Mouse (Mus musculus) kidney, adult 11 months (tissue): Measurements from ENCODE around the gene Rsph9.

Experiments used
- DNase-seq: peaks from one replicate; pipeline ENCODE4 v3.0.0; 2022

Gene Rsph9

DNA sequence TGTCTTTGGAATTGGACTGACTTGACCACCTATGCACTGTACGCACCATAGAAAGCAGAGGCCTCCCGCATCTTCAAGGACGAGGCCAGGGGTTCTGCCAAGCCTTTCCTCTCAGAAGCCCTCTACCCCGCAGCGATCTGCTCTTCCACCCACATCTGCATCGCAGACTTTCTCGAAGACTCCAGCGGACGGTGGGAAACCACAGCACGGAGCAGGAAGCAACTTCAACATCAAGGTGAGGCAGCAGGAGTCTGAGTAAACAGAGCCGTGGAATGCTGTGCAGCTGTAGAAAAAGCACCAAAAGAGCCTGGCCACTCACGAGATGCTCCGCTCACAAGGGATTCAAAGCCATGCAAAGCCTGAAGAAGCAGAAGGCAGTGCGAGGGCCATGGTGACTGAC, 52.1 kb downstream of the Rsph9 start:
- DNase-seq = no peak

DNA sequence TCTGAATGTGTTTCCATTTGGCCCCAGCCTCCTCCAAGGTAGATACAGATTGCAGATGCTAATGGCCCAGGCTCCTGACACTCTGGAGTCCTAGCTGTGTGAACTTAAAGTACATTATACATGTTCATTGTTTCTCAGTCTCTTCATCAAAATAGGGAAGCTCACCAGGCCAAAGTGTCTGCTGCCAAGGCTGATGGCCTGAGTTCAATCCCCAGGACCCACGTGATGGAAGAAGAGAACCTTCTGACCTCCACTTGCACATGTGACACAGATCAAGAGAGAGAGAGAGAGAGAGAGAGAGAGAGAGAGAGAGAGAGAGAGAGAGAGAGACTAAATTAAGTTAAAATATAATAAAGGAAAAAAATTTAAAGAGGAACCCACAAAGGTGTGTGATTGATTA, 52.7 kb downstream of the Rsph9 start:
- no peak for DNase-seq

DNA sequence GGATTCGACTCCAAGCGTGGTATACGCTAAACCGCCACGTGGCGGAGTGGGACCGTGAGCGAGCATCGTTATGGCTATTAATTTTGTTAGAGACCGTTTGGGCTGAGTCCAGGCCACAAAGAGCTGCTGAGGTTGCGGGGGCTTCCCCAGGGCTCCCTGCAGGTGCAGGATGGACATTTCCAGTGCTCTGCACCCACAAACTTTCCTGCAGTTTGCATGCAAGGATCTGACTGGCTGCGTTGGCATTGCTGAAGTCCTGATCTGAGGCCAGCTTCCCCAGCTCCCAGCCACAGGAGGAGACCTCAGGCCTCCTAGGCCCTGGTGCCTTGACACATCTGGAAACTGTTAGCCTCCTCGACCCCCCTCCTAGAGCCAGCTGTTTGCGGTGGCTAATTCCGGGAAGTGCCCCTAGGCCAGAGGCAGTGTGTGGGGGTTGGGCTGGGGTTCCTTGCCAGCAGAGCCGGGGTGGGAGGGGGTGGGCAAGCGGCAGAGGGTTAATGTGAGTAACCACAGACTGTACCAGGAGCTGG, 57.6 kb downstream of the Rsph9 start:
- DNase-seq = no peak

DNA sequence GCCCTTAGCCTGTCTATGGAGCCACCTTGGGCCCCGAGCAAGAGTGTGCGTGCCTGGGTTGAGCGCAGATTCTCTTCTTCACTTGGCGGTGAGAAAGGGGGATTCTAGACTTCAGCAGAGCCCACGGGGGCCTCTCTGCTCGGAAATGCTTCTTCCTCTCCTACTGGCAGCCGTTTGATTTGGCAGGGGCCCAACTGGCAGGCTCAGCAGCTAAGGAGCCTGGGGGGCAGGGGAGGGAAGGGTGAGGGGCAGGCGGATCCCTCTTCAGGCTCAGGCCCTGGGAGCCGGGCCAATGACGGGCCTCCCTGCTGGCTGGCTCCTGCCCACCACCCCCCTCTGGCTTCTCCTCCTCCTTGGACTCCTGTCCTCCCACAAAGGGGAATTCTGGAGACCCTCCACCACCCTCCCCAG, 59.9 kb downstream of the Rsph9 start:
- peak; percentile 67 for DNase-seq

DNA sequence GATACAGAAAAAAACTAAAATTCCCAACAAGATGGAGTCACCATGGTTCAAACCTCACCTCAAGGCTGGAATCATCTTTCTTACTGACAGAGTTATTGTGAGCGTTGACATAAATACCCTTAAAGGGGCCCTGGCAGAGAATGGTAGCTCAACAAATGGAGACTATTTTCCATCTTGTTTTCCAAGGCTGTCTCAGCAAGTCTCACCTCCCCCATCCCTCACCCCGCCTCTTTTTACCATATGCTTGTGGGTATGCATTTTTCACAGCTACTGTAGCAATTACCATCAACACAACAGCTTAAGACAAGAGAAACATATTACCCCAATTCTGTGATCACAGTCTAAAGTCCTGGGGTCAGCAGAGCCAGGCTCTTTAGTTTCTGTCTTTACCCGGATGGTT, 60.6 kb downstream of the Rsph9 start:
- no peak for DNase-seq

DNA sequence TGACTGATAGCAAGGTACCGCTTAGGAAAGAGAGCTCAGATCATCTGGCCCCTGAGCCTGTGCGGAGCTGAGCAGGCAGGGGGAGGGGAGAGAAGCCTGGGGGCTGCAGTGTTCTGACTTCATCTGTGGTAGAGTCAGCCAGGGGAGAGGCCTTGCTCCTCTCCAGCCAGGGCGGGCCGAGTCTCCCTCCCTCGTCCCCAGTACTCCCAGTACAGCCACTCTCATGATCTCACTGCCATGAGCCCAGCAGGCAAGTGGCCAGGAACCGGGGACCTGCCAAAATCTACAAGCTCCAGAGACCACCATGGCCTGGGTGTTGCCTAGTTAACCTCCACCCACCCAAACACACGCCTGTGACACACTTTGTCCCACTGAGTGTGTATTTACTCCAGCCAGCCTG, 62.4 kb downstream of the Rsph9 start:
- DNase-seq = no peak

DNA sequence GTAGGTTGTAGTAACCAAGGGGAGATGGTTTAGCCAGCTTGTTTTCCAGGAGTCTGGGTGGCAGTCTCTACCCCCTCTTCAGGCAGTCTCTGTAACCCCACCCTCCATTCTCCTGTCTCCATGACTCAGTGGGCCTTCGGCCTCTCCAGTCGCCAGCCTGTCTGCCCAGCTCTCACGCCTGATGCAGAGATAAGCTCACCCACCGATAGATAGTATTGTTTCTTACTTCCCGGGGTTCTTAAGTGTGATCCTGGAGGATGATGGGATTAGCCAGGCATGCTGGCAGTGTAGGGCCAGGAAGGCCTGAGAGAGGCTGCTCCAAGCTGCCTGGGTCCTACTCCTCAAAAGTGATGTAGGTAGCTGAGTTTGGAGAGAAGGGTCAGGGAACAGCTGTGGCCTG, 63.0 kb downstream of the Rsph9 start:
- DNase-seq = no peak

DNA sequence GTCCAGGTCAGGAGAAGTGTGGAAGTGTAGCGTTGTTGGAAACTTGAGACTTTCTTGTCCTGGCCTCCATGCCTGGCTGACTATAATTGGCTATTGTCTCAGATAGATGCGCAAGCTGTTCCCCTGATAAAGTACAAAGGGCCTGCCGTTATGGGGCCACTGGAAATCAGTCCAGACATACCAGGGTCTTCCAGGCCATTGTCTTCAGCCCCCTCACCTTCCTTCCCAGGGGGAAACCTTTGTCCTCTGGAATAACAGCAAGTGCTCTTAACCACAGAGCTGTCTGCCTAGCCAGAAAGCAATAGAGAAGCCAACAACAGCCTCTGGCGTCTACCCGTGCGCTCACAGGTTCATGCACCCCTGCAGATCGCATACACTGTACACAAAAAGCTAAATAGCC, 63.6 kb downstream of the Rsph9 start:
- no peak for DNase-seq

DNA sequence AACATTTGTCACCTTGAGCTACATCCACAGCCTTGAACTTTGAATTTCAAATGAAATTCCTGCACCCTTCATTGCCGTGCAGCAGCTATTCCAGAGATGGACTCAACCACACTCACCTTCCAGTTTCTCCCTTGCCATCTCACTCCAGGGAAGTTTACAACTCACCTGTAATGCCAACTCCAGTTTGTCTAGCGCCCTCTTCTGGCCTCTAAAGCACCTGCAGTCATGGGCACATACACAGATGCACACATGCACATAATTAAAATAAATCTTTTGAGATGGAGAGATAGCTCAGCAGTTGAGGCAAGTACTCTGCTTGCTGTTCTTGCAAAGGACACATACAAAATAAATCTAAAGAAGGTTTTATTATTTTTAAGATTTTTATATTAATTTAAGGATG, 65.0 kb downstream of the Rsph9 start:
- DNase-seq = no peak

DNA sequence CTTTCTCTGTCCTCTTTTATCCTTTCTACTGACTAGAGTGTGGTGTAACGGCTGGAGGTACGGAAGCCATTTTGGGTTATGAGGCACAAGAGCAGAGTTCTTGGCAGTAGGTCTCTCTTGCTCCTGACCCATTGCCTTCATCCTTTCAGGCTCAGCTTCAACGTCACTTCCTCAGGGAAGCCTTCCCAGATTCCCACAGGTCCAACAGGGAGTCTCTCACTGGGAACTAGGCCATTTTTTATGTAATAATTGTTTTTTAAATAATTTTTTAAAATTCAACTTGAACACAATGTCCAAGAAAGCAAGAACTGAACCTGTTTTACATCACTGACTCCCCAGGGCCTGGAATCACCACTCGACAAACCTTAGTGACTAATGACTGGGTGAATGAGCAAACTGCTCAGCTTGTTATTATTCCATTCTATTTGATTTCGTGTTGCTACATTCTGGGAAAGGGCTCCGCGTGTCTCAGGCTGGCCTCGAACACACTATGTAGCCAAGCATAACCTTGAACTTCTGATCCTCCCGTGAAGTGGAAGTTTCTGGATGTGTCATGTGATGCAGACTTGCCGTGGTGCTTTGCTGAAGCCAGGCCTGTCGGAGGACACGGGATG, 66.0 kb downstream of the Rsph9 start:
- no peak for DNase-seq

DNA sequence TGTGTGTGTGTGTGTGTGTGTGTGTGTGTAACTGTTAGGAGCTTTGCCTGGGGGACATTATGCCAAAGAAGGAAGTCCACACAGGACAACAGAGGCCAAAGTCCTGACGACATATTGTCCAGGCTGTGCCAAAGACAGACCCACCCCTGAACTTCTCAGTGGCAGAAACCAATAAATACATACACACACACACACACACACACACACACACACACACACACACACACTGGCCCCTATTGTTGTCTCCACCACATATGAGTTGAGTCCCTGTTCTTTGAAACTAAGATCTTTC, 67.8 kb downstream of the Rsph9 start:
- DNase-seq = no peak

DNA sequence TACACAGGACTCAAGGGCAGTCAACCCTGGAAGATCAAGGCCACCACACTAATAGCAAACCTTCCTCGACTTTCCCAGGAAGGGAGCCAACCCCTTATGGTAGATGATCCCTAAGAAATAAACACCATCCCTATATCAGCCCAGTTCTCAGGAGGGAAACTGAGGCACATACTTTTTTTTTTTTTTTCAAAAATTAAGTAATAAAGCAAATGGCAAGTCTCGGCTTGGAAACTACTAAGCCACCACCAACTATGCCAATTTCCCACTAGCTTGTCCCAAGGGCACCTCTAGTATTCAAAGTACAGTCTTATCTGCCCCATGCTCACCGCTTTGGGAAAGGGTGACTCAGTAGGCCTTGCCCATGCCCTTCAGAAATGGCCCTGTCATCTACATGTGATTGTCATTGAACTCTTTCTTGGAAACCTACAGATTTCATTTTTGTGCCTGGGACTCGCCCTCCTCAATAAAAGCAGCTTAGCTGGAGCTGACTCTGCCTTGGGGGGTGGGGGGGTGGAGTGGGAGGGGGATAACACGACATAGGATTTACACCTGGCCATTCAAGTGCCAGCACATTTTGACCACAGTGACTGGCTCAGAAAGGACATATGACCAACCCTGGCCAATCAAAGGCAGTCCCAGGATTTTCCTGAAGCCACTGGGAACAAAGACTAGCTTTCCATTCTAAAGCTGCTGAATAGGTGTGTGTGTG, 68.3 kb downstream of the Rsph9 start:
- no peak for DNase-seq

DNA sequence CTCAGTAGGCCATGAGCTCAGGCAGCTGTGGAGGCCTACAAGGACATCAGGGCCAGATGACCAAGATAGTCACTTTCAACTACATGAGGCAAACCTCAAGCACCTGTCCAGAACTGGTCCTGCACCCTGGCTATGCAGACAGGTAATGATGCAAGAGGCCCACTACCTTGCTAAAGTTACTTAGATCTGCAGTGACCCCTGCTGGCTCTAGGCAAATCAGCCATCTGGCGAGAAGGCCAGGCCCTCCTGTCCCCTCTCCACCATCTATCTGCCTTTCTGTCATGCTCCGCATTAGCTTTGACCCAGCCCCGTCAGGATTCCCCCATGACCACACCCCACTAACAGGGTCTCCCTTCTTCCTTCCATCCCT, 68.9 kb downstream of the Rsph9 start:
- peak; percentile 43 for DNase-seq

DNA sequence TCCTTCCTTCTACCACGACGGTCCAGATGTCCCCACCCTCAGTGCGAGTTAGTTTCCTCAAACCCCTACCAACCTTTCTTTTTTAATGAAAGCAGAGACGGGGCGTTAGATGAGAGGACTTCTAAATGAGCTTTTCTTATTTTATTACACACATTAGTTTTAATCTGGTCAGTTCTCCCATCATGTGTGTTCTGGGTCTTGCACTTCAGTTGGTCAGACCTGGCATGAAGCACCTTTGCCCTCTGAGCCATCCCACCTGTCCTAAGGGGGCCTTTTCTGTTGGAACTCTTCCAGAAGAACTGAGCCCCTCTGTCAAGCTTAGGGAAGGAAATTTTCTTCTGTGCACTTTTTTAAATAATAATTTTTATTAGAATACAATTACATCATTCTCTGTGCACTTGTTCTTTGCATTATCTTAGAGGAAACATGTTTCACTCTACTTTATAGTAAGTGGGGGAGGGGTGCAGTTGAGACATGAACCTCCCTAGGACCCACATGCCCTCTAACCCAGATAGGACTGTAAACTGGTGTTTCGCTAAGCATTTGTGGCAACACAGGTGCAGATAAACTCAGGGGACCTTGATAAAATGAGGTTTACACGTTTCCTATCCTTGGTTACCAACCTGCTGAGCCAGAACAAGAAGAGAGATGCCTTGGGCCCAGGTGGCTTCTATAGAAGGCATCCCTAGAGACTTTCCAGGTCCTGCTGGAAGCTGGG, 69.5 kb downstream of the Rsph9 start:
- no peak for DNase-seq

DNA sequence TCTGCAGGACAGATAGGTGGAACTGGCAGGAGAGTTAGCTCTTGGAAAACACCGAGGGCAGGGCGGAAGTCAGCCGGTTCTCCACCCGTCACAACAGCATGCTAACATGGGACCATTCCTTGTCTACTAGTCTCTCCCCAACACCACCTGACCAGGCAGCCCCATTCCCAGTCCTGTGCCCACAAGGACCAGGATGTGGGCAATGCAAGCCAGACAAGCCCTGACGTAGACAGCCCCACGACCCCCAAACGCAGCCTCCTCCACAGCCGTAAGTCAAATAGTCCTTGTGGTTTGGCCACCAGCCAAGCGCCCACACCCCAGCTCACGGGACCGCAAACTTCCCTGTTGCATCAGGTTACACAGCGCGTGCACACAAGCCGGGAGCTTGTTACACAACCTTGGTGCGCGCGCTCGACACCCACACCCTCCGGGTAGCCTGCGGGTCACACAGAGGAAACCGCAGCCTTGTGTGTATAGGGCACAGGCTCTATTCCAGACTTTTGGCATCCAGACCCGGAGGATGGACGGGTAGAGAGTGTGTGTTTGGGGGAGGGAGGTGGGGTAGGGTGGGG, 70.2 kb downstream of the Rsph9 start:
- peak; percentile 68 for DNase-seq
